ENCODE assay signal across 8 mouse cellular contexts in the genomic region with DNA sequence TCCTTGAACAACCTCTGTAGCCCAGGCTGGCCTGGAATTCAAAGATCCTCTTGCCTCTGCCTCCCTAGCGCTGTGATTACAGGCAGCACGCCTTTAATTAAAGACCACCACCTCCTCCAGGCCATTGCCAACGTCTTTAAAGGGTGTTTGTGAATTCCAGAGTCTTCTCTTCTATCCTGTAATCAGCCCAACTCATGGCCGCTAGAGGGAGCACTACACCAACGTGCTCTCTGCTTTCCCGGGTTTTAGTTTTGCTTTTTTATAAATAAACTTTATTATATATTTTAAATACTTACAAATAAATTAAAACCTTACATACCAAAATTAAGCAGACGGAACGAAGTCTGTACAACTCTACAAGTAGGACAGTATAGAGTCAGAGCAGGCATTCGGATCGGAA. TPM values are rescaled to one million over a fixed set of nuclear protein-coding genes. Genes with fewer than 3 reads are reported as not detected.
A peak's percentile ranks its signal among the peaks of the same experiment; 100 is the strongest.
DNase-seq lines count a peak whose midpoint lies in the region.

No protein-coding gene starts in this region.

- intact Hi-C loops in left cerebral cortex, postnatal 14 days (cut with DNase I): loop anchor here (1.0 kb wide), 1 partner anchor 25 kb away; no protein-coding TSS in a partner anchor

- peak; percentile 87 for DNase-seq in testis, postnatal 10 days (ENCODE audit: low spot score)
- no peak for DNase-seq in testis, postnatal 14 days (ENCODE audit: low spot score)
- peak; percentile 70 for DNase-seq in cerebellum, adult 9-11 months
- peak; percentile 72 for DNase-seq in forelimb bud, embryonic 11.5 days (ENCODE audit: low read depth, low spot score)
- DNase-seq in induced T-regulatory cell, adult 2 months (ENCODE audit: low read depth): peak; percentile 90
- peak; percentile 75 to 86 for DNase-seq in left cerebral cortex, postnatal 14 days (ENCODE audit: low spot score in 2 of 2)
- DNase-seq in mesoderm, embryonic 11.5 days (ENCODE audit: low read depth, low spot score): peak; percentile 73
- peak; percentile 66 to 80 for DNase-seq in spleen, postnatal 14 days (ENCODE audit: low spot score in 2 of 2)

RNA-seq across cellular contexts. Expression of a gene that starts 2.3 kb away (rescaled TPM):
- total RNA-seq in left cerebral cortex, postnatal 14 days (2021): 10 to 100 TPM; 88.3 to 93.5 TPM

RNA-seq across cellular contexts. Expression of a gene that starts 18.7 kb away (rescaled TPM):
- 10 to 100 TPM; 38.4 to 46.7 TPM for total RNA-seq in left cerebral cortex, postnatal 14 days (2021)

RNA-seq across cellular contexts. Expression of a gene that starts 36.6 kb away (rescaled TPM):
- 100 to 1,000 TPM; 188 to 196 TPM for total RNA-seq in left cerebral cortex, postnatal 14 days (2021)

RNA-seq across cellular contexts. Expression of a gene that starts 42.6 kb away (rescaled TPM):
- 10 to 100 TPM; 15.0 to 20.2 TPM for total RNA-seq in left cerebral cortex, postnatal 14 days (2021)

RNA-seq across cellular contexts. Expression of a gene that starts 42.8 kb away (rescaled TPM):
- total RNA-seq in left cerebral cortex, postnatal 14 days (2021): 10 to 100 TPM; 52.8 to 55.3 TPM
